Mouse (Mus musculus) urinary bladder, postnatal 10 days (tissue): ENCODE data around the gene Sbsn.

Experiments
- DNase-seq: peaks from one replicate; pipeline ENCODE4 v3.0.0; 2022; ENCODE audit warnings: low spot score

Sbsn gene

DNA sequence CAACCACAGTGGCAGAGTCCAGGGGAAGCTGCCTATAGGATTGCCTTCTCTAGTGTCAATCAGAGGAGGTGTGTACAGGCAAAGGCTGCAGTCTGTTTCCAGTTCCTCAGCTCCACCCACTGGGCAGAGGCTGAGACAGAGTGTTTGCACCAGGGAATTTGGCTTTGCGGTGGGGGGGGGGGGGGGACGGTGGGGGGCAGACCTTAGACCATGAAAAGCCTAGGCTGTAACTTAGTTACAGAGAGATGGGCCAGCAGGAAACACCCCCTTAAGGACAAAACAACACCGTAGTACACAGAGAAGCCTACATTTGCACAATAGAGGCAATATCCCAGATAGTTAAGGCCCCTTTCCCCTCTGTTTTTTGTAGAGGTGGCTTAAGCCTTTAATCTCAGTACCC lies 5.7 kb downstream of the Sbsn start:
- no peak for DNase-seq

DNA sequence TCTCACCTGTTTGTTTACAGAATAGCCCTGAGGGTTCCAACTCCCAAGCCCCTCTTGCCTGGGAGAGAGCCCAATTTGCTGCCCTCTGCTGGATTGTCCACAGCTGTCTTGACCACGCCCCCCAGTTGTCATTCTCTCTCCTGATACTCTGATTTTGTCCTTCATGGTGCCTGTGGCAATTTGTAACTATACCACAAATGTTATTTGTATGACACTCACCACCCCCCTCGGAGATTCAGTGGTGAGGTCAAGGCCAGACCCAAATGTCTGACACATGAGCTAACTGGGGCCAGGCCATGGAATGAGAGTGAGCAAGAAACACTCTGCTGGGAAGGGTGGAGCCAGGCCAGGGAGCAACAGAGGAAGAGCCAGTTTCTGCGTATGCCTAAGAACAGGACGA lies 7.6 kb downstream of the Sbsn start:
- no peak for DNase-seq

DNA sequence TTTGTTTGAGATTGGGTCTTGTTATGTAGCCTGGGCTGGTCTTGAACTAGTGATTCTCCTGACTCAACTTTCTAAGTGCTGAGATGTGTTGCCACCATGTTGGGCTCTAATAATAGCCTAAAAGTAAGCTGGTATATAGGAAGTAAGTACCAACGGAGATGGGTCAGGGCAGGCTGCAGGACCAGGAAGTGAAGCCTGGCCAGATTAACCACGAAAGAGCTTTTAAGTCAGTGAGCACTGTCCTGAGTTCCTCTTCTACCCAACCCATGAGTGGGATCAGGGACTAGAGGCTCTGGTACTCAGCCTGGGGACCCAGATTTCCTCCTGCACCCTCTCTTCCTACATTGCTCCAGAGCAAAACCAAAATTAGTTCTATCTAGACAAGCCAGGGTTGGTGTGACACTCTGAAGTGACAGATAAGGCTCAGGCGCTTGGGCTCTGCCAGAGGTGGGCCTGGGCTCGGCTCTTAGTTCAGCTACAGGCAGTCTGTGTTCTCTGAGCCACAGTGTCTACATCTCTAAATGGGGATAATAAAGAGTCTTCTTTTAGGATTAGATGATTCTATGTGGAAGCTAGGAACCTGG lies 10.6 kb downstream of the Sbsn start:
- DNase-seq: no peak

DNA sequence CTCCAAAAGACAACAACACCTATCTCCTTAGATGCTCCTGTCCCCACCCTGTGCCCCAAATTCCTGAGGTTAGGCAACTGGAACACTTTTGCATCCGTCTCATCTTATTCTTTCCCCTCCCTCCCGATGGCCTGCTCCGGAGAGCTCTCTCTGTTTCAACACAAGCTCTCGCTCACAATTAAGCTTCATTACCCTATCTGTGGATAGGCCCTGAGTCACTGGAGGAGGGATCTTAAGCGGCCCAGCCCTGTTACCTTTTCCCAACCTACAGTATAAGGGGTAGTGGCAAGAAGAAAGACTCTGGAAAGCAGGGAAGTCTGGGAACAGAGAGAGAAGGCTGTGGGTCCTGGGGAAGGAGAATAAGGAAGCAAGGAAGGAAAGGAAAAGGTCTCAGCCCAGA lies 12.2 kb downstream of the Sbsn start, which contains the start of gene Dmkn:
Gene Dmkn (plus strand): TSS at position 301 of the 400 bp plus-strand sequence.
- DNase-seq: no peak

DNA sequence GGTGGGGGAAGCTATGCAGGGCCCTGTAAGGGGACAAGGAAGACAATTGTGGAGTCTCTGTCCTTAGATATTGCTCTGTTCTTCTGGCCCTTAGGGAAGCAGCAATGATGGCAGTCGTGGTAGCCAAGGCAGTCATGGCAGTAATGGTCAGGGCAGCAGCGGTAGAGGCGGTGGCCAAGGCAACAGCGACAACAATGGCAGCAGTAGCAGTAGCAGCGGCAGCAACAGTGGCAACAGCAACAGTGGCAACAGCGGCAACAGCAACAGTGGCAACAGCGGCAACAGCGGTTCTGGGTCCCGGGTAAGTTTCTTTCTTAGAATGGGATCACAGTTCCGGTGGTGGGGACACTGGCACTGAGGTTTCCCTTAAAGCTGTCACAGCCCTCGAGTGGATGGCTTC lies 13.9 kb downstream of the Sbsn start:
- DNase-seq: no peak

DNA sequence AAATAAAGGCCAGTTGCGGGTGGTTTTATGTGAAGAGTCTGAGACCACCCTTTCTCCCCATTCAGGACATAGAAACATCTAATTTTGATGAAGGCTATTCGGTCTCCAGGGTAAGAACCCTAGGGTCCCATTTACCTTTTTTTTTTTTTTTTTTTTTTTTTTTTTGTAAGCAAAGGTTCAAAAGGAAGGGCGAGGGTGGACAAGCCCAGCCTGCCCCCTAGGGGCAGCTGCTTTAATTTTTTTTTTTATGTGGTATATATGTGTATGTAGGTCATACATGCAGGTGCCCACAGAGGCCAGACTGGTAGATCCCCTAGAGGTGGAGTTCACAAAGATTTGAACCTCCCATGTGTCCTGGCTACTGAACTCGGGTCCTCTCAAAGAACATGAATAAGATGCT lies 15.1 kb downstream of the Sbsn start:
- DNase-seq: no peak

DNA sequence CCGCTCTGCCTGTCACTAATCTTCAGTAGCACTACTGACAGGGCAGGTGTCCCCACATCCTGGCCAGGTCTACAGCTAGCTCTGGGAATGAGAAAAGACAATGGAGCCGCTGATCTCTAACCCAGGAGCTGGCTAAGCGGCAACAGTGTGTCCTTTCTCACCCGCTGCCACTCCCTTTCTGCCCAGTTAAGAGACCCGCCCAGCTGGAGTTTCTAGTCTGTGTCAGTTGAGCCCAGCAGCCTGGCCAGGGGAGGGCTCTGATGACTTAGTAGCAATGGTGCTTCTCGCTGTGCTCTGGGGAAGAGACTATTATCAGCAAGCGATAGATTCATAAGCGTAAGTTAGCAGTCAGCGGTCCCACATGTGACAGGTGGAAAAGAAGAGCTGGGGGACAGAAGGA lies 18.0 kb downstream of the Sbsn start:
- DNase-seq: no peak

DNA sequence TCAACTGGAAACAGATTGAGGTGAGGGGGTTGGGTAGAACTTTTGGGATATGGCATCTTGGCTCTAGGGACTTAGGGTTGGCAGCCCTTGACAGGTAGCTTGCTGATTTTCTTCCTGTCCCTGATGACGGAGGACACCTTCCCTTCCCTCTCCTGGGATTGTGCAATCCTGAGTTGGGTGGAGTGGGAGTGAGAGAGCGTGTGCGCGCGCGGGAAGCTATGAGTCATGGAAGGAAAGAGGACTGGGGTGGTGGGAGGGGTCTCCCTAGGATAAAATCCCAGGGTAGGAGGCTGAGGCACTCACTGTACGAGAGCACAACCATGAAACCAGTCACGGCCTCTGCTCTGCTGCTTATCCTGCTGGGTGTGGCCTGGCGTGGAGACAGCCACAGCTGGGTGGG lies 24.8 kb downstream of the Sbsn start:
- no peak for DNase-seq

DNA sequence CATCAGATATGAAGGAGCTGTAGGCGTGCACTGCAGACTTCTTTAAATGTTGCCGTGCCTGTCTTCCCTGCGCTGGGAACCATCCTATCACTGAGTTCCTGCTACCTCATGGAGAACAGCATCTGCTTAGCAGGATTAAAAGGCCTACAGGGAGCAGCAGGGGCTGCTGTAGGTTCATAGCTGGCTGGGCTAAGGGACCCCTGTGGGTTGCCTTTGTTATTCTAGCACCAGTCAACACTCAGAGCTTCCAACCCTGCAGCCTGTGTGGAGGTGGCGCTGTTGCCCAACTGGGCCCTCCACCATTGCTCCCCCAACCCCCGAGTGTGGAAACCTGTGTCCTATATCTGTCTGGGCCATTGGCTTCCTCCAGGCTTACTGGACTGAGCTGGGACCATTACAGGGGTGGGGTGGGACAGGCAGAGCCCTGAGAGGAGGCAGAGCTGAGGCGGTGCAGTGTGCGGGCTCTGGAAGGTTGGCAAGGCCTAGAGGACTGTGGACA lies 25.9 kb downstream of the Sbsn start:
- DNase-seq: no peak

DNA sequence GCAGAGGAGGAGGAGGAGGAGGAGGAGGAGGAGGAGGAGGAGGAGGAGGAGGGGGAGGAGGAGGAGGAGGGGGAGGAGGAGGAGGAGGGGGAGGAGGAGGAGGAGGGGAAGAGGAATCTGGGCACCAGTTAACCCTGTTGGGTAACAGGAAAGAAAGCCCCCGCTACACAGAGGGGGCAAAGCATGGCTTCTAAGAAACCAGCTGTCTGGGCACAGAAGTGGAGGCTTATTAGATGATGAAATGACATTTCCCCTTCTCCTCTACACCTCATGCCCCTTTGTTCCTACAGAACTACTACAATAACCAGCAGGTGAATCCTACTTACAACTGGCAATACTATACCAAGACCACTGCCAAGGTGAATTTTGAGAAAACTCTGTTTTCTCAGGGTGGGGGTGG lies 26.6 kb downstream of the Sbsn start:
- DNase-seq: no peak

DNA sequence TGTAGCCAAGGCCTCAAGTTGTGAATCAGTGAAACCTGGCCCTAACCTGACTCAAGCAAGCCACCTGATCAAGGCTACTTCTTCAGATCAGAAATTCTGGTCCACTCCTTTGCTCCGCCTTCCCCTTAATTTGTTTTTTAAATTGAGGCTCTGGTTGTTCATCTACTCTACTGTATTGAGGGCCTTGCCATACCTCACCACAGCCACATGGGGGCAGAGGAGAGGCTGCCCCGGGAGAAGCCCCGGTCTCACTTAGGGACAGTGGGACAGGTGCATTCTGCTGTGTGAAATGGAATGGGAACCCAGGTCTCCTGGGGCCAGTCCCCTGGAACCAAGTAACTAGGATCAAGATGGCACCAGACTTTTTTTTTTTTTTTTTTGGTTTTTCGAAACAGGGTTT lies 30.5 kb downstream of the Sbsn start:
- DNase-seq: no peak

DNA sequence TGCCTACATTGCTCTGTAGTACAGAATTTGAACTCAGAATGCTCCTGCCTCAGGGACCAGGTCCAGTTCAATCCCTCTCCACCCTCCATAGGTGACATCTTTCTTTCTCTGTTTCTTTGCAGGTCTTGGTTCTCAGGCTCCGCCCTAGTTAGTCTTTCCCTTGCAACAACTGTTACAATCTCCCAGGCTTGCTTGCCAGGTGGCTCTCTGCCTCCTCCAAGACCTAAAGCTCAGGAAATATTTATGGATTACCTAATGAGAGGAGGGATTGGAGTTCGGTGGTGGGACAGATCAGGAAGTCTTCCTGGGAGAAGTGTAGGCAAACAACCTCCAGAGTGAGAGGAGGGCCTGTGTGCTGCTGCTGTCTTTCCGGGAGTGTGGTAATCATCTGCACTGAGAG lies 31.4 kb downstream of the Sbsn start:
- DNase-seq: no peak

DNA sequence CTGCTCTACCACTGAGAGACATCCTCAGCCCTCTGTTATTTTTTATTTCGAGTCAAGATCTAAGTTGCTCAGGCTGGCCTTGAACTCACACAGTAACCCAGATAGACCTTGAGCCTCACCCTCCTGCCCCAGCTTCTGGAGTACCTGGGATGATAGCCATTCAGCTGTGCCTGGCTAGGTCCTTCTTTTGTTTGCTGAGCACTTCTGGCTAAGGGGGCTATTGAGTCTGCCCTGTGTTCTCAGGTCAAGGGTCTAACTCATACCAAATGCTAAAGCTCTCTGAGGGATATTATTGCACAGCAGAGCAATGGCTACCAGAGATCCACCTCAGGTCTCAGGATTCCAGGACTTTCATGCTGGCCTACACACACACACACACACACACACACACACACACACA lies 33.9 kb downstream of the Sbsn start:
- DNase-seq: no peak

DNA sequence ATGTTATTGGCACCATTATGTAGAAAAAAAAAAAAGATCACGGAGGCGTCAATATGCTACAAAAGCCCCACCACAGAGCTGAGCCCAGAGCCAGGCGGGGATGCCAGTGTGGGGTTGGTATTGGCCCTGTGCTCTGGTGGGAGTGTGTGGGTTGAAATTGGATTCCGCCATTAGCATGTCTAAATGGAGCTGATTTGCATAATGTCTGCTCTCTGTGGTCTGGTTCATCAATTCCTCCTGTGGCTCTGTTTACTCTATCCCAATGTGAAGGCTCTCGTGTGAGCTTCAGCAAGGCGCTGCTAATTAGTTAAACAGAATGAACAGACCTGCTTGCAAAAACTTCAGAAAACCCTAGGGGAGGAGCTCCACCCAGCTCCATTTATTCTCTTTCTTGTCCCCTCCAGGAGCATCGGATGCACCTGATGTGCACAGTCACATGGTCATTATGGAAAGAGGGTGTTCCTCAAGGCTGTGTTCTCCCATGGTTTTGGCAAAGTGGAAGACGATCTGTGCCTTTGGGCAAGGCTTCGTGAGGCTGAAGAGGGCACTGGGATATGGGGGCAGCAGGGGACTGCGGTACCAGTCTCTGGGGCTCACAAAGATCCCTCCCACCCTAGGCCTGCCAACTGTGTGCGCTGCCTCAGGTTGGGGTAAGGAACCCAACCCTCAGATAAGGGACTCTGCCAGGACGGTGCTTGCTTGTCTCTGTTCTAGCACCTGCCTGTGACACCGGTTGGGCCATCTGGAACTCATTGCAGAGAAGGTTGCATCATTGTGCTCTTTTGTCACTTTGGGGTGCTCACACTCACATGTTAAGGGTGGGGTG lies 34.7 kb downstream of the Sbsn start:
- DNase-seq: no peak

DNA sequence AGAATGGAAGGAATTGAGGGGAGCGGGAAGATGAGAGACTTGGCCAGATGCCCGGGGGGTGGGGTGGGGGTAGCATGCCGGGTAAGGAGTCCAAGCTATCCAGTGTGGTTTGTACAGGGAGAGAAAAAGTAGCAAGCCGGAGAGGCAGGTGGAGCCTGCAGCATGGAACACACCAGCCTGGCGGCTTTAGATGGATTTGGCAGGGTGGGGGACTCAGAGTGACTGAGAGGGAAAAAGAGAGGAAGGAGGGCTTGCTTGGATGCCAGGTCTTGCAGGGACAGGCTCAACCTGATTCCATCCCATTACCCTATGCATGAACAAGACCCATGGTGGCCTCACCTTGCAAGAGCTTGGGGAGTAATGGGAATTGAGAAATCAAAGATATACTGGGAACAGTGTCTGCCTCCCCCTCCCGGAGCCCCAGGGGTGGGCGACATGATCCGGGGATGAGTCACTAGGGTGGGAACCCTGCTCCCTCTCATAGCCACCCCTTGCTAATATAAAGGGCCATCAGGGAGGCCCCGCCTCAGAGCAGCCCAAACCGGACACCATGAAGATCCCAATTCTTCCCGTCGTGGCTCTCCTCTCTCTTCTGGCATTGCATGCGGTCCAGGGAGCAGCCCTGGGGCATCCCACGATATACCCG lies 36.2 kb downstream of the Sbsn start, which contains the start of gene Krtdap:
Gene Krtdap (plus strand): TSS at position 520 of the 646 bp plus-strand sequence.
- DNase-seq: no peak

DNA sequence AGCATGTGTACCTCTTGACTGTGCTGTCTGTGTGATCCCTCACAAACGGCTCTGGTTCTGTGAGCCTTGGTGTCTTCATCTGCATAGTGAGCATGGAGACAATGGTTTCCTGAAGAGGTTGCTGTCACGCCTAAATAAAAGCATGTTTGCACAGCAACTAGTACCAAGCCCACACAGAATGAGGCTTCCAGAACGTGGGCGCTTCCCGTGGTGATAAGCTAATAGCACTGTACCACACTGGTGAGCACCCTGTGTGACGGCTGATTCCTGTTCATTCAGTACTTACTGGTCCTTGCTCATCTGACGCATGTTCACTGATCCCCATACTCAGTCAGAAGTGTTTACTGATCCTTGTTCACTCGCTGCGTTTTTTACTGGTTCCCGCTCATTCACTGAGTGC lies 38.9 kb downstream of the Sbsn start:
- no peak for DNase-seq

DNA sequence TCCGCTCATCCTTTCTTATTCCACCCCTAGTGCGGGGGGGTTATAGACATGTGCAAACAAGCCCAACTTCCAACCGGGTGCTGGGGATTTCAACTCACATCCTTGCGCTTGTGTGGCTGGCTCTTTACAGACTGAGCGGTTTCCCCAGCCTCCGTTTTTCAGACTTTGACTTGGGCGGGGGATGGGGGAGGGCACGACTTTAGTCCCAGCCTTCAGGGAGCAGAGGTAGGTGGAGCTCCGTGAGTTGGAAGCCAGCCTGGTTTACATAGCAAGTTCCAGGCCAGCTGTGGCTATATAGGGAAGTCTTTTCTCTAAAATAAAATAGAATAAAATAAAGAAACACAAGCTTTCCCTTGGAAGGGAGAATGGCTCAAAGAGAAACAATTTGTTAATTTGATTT lies 40.6 kb downstream of the Sbsn start:
- DNase-seq: no peak

DNA sequence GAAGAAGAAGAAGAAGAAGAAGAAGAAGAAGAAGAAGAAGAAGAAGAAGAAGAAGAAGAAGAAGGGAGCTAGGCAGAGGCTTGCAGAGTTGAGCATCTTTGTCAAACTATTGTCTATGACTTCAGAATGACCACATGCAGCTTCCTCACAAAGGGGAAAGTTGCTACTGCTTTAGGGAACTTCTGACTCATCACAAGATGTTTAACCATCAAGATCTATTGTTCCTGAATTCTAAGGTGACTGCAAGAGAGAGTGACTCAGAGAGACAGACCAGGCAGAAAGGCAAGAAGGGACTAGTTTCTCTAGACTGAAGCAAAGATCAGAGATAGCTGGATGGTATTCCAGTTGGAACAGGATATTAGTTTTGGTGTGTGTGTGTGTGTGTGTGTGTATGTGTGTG lies 43.6 kb downstream of the Sbsn start:
- no peak for DNase-seq

DNA sequence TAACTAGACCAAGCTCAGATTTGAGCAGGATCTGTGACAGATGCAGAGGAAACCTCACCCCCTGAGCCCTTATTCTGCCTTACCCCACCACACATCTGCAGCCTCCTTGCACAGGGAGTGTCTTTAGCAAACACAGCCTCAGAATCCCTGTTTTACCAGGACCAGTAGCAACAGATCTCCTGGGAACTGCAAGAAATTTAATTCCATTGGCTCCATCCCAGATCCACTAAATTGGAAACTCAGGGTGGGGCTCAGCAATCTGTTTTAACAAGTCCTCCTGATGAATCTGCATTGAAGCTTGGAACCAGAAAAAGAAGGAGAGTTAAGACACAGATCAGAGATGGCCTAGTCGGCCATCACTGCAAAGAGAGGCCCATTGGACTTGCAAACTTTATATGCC lies 45.5 kb downstream of the Sbsn start:
- DNase-seq: no peak

DNA sequence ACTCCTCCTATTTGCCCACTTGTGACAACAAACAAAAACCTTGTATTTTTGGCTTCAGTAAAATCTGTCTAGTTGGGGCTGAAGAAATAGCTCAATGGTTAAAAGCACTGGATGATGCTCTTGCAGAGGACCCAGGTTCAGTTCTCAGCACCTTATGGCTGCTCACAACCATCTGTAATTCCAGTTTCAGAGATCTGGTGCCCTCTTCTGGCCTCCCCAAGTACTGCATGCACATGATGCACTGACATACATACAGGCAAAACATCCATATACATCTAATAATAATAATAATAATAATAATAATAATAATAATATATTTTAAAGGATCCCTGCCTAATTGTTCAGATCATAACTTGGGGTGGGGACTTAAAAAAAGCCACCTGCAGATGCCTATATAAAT lies 49.4 kb downstream of the Sbsn start:
- DNase-seq: no peak

DNA sequence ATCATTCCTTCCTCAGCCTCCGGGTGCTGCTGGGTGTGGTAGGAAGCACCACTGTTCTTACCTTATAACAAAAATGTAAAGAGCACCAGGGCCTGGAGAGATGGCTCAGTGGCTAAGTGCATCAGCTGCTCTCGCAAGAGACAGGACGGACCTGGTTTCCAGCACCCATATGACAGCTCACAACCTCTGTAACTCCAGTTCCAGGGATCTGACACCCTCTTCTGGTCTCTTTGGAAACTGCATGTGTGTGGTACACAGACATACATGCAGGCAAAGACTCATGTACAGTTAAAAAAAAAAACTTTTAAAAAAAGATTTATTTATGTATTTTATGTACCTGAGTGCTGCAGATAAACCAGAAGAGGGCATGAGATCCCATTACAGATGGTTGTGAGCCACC lies 52.0 kb downstream of the Sbsn start:
- DNase-seq: no peak

DNA sequence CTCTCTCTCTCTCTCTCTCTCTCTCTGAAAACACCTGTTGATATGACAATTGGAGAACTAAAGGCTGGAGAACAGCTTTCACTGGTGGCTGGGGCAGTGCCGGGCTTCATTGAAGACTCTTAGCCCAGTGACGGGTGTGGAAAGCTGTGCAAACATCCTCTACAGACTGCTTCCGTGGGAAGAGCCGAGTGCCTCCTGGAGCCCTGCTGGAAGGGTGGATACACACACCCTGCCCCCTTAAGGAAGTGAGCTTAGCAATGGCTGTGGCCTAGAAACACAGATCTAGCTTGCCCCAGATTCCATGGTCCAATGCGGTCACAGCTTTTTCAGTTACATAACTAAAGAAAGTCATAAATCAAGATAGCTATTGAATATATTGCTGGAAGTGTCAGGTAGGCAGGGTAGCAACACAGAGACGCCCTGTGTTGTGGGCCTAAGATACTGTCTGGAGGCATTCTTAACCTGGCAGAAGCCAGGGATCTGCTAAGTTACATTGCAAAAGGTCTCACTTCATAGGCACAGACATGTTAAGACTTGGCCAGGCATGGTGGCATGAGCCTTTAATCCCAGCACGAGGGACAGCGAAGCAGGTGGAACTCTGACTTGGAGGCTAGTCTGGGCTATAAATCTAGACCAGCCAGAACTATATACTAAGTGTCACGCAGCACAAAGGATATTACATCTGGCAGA lies 52.9 kb downstream of the Sbsn start:
- DNase-seq: no peak
